In the genomic region with DNA sequence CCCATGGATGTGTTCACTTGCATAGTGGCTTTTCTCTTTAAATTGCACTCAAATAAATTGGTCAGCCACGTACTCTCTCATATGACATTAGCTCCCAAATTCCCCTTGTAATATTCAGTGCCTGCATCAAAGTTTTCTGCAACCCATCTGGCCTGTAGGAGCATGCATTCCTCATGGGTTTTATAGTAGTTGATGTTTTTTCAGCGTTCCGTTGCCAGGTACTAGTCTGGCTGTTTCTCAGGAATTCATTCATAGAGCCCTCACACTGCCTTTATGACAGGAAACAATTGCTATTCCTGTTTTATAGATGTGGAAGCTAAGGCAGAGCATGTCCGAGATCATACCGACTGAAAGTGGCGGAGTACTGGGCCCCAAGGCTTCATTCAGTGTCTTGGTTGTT, we compare ENCODE assay signal across 28 mouse cellular contexts.
"Had no signal": no experiment of that assay in that cellular context is flagged by ENCODE, and none has a peak within 500 bp of the region (broad histone marks: within the 10 kb centered on the region; RNA-seq: fewer than 3 reads in every experiment).

No protein-coding gene starts in this region.

- H3K27ac ChIP-seq: embryonic facial prominence, embryonic 10.5 days; embryonic facial prominence, embryonic 12.5 days; embryonic facial prominence, embryonic 13.5 days; embryonic facial prominence, embryonic 15.5 days; forebrain, embryonic 10.5 days; forebrain, embryonic 12.5 days; forebrain, embryonic 13.5 days; forebrain, embryonic 15.5 days; gastrocnemius, adult 2 months; heart, adult 2 months had no signal

- H3K4me3 ChIP-seq: embryonic facial prominence, embryonic 10.5 days; embryonic facial prominence, embryonic 12.5 days; embryonic facial prominence, embryonic 13.5 days; embryonic facial prominence, embryonic 15.5 days; erythroblast, embryonic 14.5 days; forebrain, embryonic 10.5 days; forebrain, embryonic 12.5 days; forebrain, embryonic 13.5 days; forebrain, embryonic 15.5 days; gastrocnemius, adult 2 months; heart, adult 2 months had no signal

- H3K27me3 ChIP-seq: embryonic facial prominence, embryonic 12.5 days; embryonic facial prominence, embryonic 13.5 days; embryonic facial prominence, embryonic 15.5 days; forebrain, embryonic 12.5 days; forebrain, embryonic 13.5 days; forebrain, embryonic 15.5 days had no signal

- H3K4me2 ChIP-seq: embryonic facial prominence, embryonic 12.5 days; embryonic facial prominence, embryonic 13.5 days; embryonic facial prominence, embryonic 15.5 days; forebrain, embryonic 12.5 days; forebrain, embryonic 13.5 days; forebrain, embryonic 15.5 days had no signal

- H3K36me3 ChIP-seq: embryonic facial prominence, embryonic 10.5 days; embryonic facial prominence, embryonic 12.5 days; embryonic facial prominence, embryonic 13.5 days; embryonic facial prominence, embryonic 15.5 days; forebrain, embryonic 10.5 days; forebrain, embryonic 12.5 days; forebrain, embryonic 15.5 days had no signal

- H3K4me1 ChIP-seq: embryonic facial prominence, embryonic 10.5 days; embryonic facial prominence, embryonic 12.5 days; embryonic facial prominence, embryonic 13.5 days; embryonic facial prominence, embryonic 15.5 days; forebrain, embryonic 10.5 days; forebrain, embryonic 12.5 days; forebrain, embryonic 13.5 days; forebrain, embryonic 15.5 days had no signal

- DNase-seq: cerebellum, adult 2 months; cerebellum, adult 8-10 months; cerebellum, adult 9-10 months; cerebellum, adult 9-11 months; cerebellum, postnatal 10 days; cerebellum, postnatal 14 days; cerebellum, postnatal 25 days; cerebellum, postnatal 36 days; embryo, embryonic 11 days; forebrain, postnatal 0 days; gastrocnemius, adult 2 months; gastrocnemius, postnatal 10 days; gastrocnemius, postnatal 25 days; gastrocnemius, postnatal 36 days; heart, adult 11 months; heart, adult 18-20 months; heart, adult 2 months had no signal

- H3K9ac ChIP-seq: embryonic facial prominence, embryonic 12.5 days; embryonic facial prominence, embryonic 13.5 days; embryonic facial prominence, embryonic 15.5 days; forebrain, embryonic 12.5 days; forebrain, embryonic 13.5 days; forebrain, embryonic 15.5 days; forebrain, postnatal 0 days had no signal

- H3K9me3 ChIP-seq: embryonic facial prominence, embryonic 10.5 days; embryonic facial prominence, embryonic 12.5 days; embryonic facial prominence, embryonic 13.5 days; embryonic facial prominence, embryonic 15.5 days; forebrain, embryonic 10.5 days; forebrain, embryonic 12.5 days; forebrain, embryonic 13.5 days; forebrain, embryonic 15.5 days had no signal

- ATAC-seq: forebrain, embryonic 13.5 days; forebrain, embryonic 14.5 days; forebrain, embryonic 15.5 days; forebrain, embryonic 16.5 days; forebrain, postnatal 0 days had no signal
